Mouse (Mus musculus) A20 (cell line): ENCODE measurements around the gene Vwce.
A peak's percentile ranks its signal among the peaks of the same experiment; 100 is the strongest.

Experiments used
- DNase-seq: peaks from one replicate; pipeline ENCODE4 v3.0.0-alpha.2; 2011; ENCODE audit warnings: low read depth, low spot score

Gene Vwce

GRCm38 (mm10) chr19:10691121-10691520 is 57.1 kb downstream of the Vwce start:
- DNase-seq, result no peak

GRCm38 (mm10) chr19:10691660-10692059 is 57.6 kb downstream of the Vwce start:
- no peak for DNase-seq

- no peak for DNase-seq
These were observed 58.3 kb downstream of the Vwce start for GRCm38 (mm10) chr19:10692361-10692760.

GRCm38 (mm10) chr19:10693926-10694682 is 60.1 kb downstream of the Vwce start:
- DNase-seq, result peak; percentile 75

- DNase-seq, result no peak
These were observed 61.8 kb downstream of the Vwce start for GRCm38 (mm10) chr19:10695801-10696200.

- DNase-seq, result no peak
These were observed 64.3 kb downstream of the Vwce start for GRCm38 (mm10) chr19:10698131-10698991.

GRCm38 (mm10) chr19:10699851-10700250 is 65.8 kb downstream of the Vwce start:
- DNase-seq, result no peak

GRCm38 (mm10) chr19:10701013-10701726 is 67.2 kb downstream of the Vwce start:
- DNase-seq, result no peak

GRCm38 (mm10) chr19:10702125-10702524 is 68.1 kb downstream of the Vwce start:
- peak; percentile 48 for DNase-seq

GRCm38 (mm10) chr19:10703470-10703869 is 69.5 kb downstream of the Vwce start:
- DNase-seq, result no peak

- DNase-seq, result no peak
These were observed 73.3 kb downstream of the Vwce start for GRCm38 (mm10) chr19:10707087-10707875.

GRCm38 (mm10) chr19:10707881-10708280 is 73.9 kb downstream of the Vwce start:
- DNase-seq, result no peak

GRCm38 (mm10) chr19:10708900-10709299 is 74.9 kb downstream of the Vwce start:
- DNase-seq, result no peak

- DNase-seq, result peak; percentile 81
These were observed 75.5 kb downstream of the Vwce start for GRCm38 (mm10) chr19:10709360-10710087.

GRCm38 (mm10) chr19:10710088-10710511 is 76.1 kb downstream of the Vwce start:
- peak; percentile 41 for DNase-seq

GRCm38 (mm10) chr19:10710751-10711150 is 76.7 kb downstream of the Vwce start:
- DNase-seq, result no peak

GRCm38 (mm10) chr19:10712194-10712593 is 78.2 kb downstream of the Vwce start:
- no peak for DNase-seq

- DNase-seq, result no peak
These were observed 78.6 kb downstream of the Vwce start for GRCm38 (mm10) chr19:10712646-10713045.

GRCm38 (mm10) chr19:10713551-10713950 is 79.5 kb downstream of the Vwce start:
- DNase-seq, result no peak

- no peak for DNase-seq
These were observed 80.2 kb downstream of the Vwce start for GRCm38 (mm10) chr19:10714168-10714567.
